Mouse (Mus musculus): Measurements from ENCODE around the gene Plekho1. TPM values are rescaled to one million over a fixed set of nuclear protein-coding genes. Genes with fewer than 3 reads are reported as not detected.
A peak's percentile ranks its signal among the peaks of the same experiment; 100 is the strongest.
"Not testable (repeated sequence)": the region's sequence is repeated elsewhere in the genome, so short reads cannot be mapped to it uniquely, and the experiment has no call there.

The Plekho1 gene
- polyA plus RNA-seq, 1 experiment from 2014 or later = 64.8 TPM

GRCm38 (mm10) chr3:95951566-95951965, 44.2 kb downstream of the Plekho1 start:
- H3K4me1 ChIP-seq (ENCODE audit: control insufficient read depth, insufficient read depth, low read length); DNase-seq (ENCODE audit: low spot score); H3K36me3 ChIP-seq (replicated peaks; ENCODE audit: control insufficient read depth, insufficient read depth, low read depth, low read length); H3K27me3 ChIP-seq (ENCODE audit: control insufficient read depth, insufficient read depth, low read length); H3K9me3 ChIP-seq (replicated peaks; ENCODE audit: control insufficient read depth, low read length): not testable (repeated sequence)
- peak overlapping the region; percentile 82 for H3K27ac ChIP-seq (replicated peaks; ENCODE audit: low read depth, low read length)
- H3K4me2 ChIP-seq (ENCODE audit: low read depth, low read length) = peak overlapping the region; percentile 67
- WGBS = 64% methylated on average over 12 of the region's 12 CpGs
- H3K9ac ChIP-seq (replicated peaks; ENCODE audit: low read length) = peak overlapping the region; percentile 67
- ATAC-seq (replicated peaks; ENCODE audit: insufficient number of reproducible peaks, low FRiP score, low TSS enrichment, low read depth) = 0 out of 2 replicates have a peak, but pooled peaks have one; percentile 31
- H3K4me3 ChIP-seq (ENCODE audit: low read depth, low read length) = peak overlapping the region; percentile 51

DNA sequence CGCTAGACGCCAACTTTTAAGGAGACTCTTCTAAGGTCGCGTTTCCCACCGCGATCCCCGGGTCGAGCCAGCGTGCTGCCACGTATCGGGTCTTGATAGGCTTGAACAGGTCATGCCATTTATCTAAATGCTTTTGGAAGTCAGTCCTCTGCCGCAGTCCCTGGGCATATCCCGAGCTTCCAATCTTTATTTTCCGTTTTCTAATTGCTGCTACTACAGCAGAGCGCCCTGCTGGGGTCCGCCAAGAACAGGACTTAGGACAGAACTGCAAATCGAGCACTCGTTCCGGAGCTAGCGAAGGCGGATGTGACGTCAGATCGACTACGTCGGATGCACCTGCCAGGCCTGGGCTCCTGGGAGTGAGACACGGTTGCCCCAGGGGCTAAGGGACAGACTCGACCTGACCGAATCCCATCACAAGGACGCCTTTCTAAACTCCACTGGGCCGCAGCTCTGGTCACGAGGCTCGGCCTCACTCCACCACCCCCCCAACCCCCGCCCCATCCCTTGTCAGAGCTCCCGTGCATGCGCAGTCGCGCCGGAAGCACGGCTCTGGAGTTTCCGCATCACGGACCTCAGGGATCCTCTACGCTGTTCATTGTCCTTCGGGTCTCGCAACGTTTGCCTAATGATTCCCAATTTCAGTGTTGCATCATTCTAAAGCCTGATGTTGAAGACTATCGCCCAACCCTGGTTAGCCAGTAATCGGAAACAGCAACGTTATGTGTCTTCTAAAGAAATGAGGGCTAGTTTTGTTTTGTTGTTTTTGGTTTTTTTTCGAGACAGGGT, 44.8 kb downstream of the Plekho1 start:
- Histone ChIP-seq H3K9ac (replicated peaks; ENCODE audit: low read length) (peak overlapping the region; percentile 67), H3K27ac (replicated peaks; ENCODE audit: low read depth, low read length) (peak overlapping the region; percentile 82), H3K4me1 (ENCODE audit: control insufficient read depth, insufficient read depth, low read length) (no peaks in the 10 kb centered on the region), H3K36me3 (replicated peaks; ENCODE audit: control insufficient read depth, insufficient read depth, low read depth, low read length) (no peaks in the 10 kb centered on the region), H3K27me3 (ENCODE audit: control insufficient read depth, insufficient read depth, low read length) (no peaks in the 10 kb centered on the region), H3K9me3 (replicated peaks; ENCODE audit: control insufficient read depth, low read length) (no peaks in the 10 kb centered on the region), H3K4me2 (ENCODE audit: low read depth, low read length) (peak overlapping the region; percentile 67), H3K4me3 (ENCODE audit: low read depth, low read length) (peak overlapping the region; percentile 51)
- WGBS = 2% methylated on average over 49 of the region's 49 CpGs
- ATAC-seq (replicated peaks; ENCODE audit: insufficient number of reproducible peaks, low FRiP score, low TSS enrichment, low read depth) (peak; percentile 91), DNase-seq (ENCODE audit: low spot score) (peak; percentile 92)

- 91% methylated on average over 5 of the region's 5 CpGs for WGBS
- Histone ChIP-seq H3K36me3 (replicated peaks; ENCODE audit: control insufficient read depth, insufficient read depth, low read depth, low read length) (peaks cover 3% of the 10 kb centered on the region; the same call in 1 of the 2 replicates), H3K9me3 (replicated peaks; ENCODE audit: control insufficient read depth, low read length) (no peaks in the 10 kb centered on the region), H3K4me3 (ENCODE audit: low read depth, low read length) (no peak overlapping the region), H3K27me3 (ENCODE audit: control insufficient read depth, insufficient read depth, low read length) (no peaks in the 10 kb centered on the region), H3K9ac (replicated peaks; ENCODE audit: low read length) (no peak overlapping the region), H3K4me1 (ENCODE audit: control insufficient read depth, insufficient read depth, low read length) (no peaks in the 10 kb centered on the region), H3K4me2 (ENCODE audit: low read depth, low read length) (no peak overlapping the region), H3K27ac (replicated peaks; ENCODE audit: low read depth, low read length) (no peak overlapping the region)
- no peak for ATAC-seq (replicated peaks; ENCODE audit: insufficient number of reproducible peaks, low FRiP score, low TSS enrichment, low read depth)
- no peak for DNase-seq (ENCODE audit: low spot score)
Observed at GRCm38 (mm10) chr3:95948325-95948724, 47.5 kb downstream of the Plekho1 start.

DNA sequence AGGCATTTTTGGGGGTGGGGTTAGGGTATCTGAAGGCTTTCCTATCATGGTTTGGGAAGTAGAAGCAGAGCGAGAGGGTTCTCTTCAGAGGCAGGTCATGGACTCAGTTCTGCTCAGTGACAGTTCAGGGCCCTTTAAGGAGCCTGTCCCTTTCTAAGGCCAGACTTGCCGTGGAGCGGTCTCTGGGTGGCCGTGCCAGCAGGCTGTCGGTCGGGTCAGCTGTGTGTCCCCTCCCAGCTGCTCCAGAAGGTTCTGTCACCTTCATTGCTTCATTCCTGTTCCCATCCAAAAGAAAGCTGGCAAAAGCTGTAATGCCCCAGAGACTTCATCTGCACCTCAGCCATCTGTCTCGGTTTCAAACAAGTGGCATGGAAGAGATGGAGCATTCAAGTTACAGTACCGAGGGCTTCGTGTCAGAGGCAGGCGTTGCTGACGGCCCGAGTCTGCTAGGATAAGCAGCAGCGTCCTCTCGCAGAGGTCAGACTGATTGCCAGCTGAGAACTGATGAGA, 50.0 kb downstream of the Plekho1 start:
- Histone ChIP-seq H3K36me3 (replicated peaks; ENCODE audit: control insufficient read depth, insufficient read depth, low read depth, low read length) (peaks cover 10% of the 10 kb centered on the region), H3K27ac (replicated peaks; ENCODE audit: low read depth, low read length) (no peak overlapping the region), H3K27me3 (ENCODE audit: control insufficient read depth, insufficient read depth, low read length) (no peaks in the 10 kb centered on the region), H3K4me1 (ENCODE audit: control insufficient read depth, insufficient read depth, low read length) (no peaks in the 10 kb centered on the region), H3K9ac (replicated peaks; ENCODE audit: low read length) (no peak overlapping the region), H3K4me2 (ENCODE audit: low read depth, low read length) (no peak overlapping the region), H3K9me3 (replicated peaks; ENCODE audit: control insufficient read depth, low read length) (no peaks in the 10 kb centered on the region), H3K4me3 (ENCODE audit: low read depth, low read length) (no peak overlapping the region)
- DNase-seq (ENCODE audit: low spot score) (no peak), ATAC-seq (replicated peaks; ENCODE audit: insufficient number of reproducible peaks, low FRiP score, low TSS enrichment, low read depth) (no peak)
- WGBS = 87% methylated on average over 14 of the region's 14 CpGs

DNA sequence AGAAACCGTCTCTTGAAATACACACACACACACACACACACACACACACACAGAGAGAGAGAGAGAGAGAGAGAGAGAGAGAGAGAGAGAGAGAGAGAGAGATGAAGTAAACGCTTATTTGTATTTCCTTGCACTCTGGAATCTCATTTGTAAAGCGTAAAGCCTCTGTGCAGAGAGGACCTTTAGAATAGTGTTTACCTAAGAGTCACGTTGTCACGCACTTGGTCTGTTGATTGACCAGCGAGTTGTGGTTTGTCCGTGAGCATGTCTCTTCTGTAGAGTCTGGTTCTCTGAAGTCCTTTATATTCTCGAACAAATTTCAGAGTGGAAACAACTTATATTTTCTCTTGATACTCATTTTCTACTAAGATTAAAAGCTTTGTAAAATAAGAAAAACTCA, 51.1 kb downstream of the Plekho1 start:
- no peak for ATAC-seq (replicated peaks; ENCODE audit: insufficient number of reproducible peaks, low FRiP score, low TSS enrichment, low read depth)
- WGBS = 92% methylated on average over 8 of the region's 8 CpGs
- H3K4me3 ChIP-seq (ENCODE audit: low read depth, low read length) = no peak overlapping the region
- no peaks in the 10 kb centered on the region for H3K4me1 ChIP-seq (ENCODE audit: control insufficient read depth, insufficient read depth, low read length)
- H3K9me3 ChIP-seq (replicated peaks; ENCODE audit: control insufficient read depth, low read length) = no peaks in the 10 kb centered on the region
- H3K36me3 ChIP-seq (replicated peaks; ENCODE audit: control insufficient read depth, insufficient read depth, low read depth, low read length) = peaks cover 10% of the 10 kb centered on the region
- no peak overlapping the region for H3K9ac ChIP-seq (replicated peaks; ENCODE audit: low read length)
- DNase-seq (ENCODE audit: low spot score) = no peak
- H3K4me2 ChIP-seq (ENCODE audit: low read depth, low read length) = no peak overlapping the region
- H3K27ac ChIP-seq (replicated peaks; ENCODE audit: low read depth, low read length) = no peak overlapping the region
- no peaks in the 10 kb centered on the region for H3K27me3 ChIP-seq (ENCODE audit: control insufficient read depth, insufficient read depth, low read length)

DNA sequence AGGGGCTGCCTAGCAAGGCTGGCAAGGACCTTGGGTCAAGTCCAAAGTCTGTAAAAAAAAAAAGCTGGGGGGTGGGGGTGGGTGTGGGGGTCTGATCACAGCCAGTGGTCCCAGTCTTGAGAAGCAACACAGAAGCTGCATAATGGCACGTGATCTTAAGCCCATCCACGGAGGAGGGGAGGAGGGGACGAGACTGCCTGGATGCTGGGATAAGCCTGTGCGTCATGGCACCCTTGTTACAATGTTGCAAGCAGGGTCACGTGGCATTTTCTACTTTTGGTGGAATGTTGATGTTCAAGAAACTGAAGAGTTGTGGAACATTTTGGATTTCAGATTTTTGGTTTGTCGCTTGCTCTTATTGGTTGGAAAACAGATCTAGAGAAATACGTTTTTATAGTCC, 52.6 kb downstream of the Plekho1 start:
- H3K4me3 ChIP-seq (ENCODE audit: low read depth, low read length) = no peak overlapping the region

GRCm38 (mm10) chr3:95942749-95943148, 53.1 kb downstream of the Plekho1 start:
- Histone ChIP-seq H3K4me3 (ENCODE audit: low read depth, low read length) (no peak overlapping the region), H3K4me1 (ENCODE audit: control insufficient read depth, insufficient read depth, low read length) (no peaks in the 10 kb centered on the region), H3K9ac (replicated peaks; ENCODE audit: low read length) (no peak overlapping the region), H3K9me3 (replicated peaks; ENCODE audit: control insufficient read depth, low read length) (no peaks in the 10 kb centered on the region), H3K36me3 (replicated peaks; ENCODE audit: control insufficient read depth, insufficient read depth, low read depth, low read length) (peaks cover 24% of the 10 kb centered on the region), H3K4me2 (ENCODE audit: low read depth, low read length) (no peak overlapping the region), H3K27me3 (ENCODE audit: control insufficient read depth, insufficient read depth, low read length) (no peaks in the 10 kb centered on the region), H3K27ac (replicated peaks; ENCODE audit: low read depth, low read length) (no peak overlapping the region)
- 88% methylated on average over 6 of the region's 6 CpGs for WGBS
- ATAC-seq (replicated peaks; ENCODE audit: insufficient number of reproducible peaks, low FRiP score, low TSS enrichment, low read depth) (0 out of 2 replicates have a peak, but pooled peaks have one; percentile 52), DNase-seq (ENCODE audit: low spot score) (no peak)

More for the DNA sequence above, 52.6 kb downstream of the Plekho1 start:
- Histone ChIP-seq H3K27me3 (ENCODE audit: control insufficient read depth, insufficient read depth, low read length) (no peaks in the 10 kb centered on the region), H3K9ac (replicated peaks; ENCODE audit: low read length) (no peak overlapping the region), H3K9me3 (replicated peaks; ENCODE audit: control insufficient read depth, low read length) (no peaks in the 10 kb centered on the region), H3K4me1 (ENCODE audit: control insufficient read depth, insufficient read depth, low read length) (no peaks in the 10 kb centered on the region), H3K27ac (replicated peaks; ENCODE audit: low read depth, low read length) (no peak overlapping the region), H3K36me3 (replicated peaks; ENCODE audit: control insufficient read depth, insufficient read depth, low read depth, low read length) (peaks cover 19% of the 10 kb centered on the region), H3K4me2 (ENCODE audit: low read depth, low read length) (no peak overlapping the region)
- DNase-seq (ENCODE audit: low spot score) = no peak
- ATAC-seq (replicated peaks; ENCODE audit: insufficient number of reproducible peaks, low FRiP score, low TSS enrichment, low read depth) = no peak
- WGBS = 92% methylated on average over 7 of the region's 7 CpGs

DNA sequence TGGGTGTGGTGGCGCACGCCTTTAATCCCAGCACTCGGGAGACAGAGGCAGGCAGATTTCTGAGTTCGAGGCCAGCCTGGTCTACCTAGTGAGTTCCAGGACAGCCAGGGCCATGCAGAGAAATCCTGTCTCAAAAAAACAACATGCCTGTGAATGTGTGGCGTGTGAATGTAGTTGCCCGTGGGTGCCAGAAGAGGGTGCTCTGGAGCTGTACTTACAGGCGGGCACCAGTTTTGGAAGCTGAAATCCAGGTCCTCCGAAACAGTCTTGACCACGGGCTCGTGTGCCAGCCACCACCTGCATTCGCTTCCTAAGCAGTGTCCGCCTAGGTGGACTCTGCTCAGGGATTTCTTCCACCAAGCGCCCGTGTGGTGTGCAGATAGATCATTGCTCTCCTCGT, 57.0 kb downstream of the Plekho1 start:
- no peak for ATAC-seq (replicated peaks; ENCODE audit: insufficient number of reproducible peaks, low FRiP score, low TSS enrichment, low read depth)
- H3K36me3 ChIP-seq (replicated peaks; ENCODE audit: control insufficient read depth, insufficient read depth, low read depth, low read length) = peaks cover 45% of the 10 kb centered on the region
- WGBS = 92% methylated on average over 15 of the region's 15 CpGs
- H3K9ac ChIP-seq (replicated peaks; ENCODE audit: low read length) = no peak overlapping the region
- H3K9me3 ChIP-seq (replicated peaks; ENCODE audit: control insufficient read depth, low read length) = no peaks in the 10 kb centered on the region
- H3K27me3 ChIP-seq (ENCODE audit: control insufficient read depth, insufficient read depth, low read length) = no peaks in the 10 kb centered on the region
- DNase-seq (ENCODE audit: low spot score) = no peak
- H3K4me1 ChIP-seq (ENCODE audit: control insufficient read depth, insufficient read depth, low read length) = no peaks in the 10 kb centered on the region
- no peak overlapping the region for H3K4me3 ChIP-seq (ENCODE audit: low read depth, low read length)
- no peak overlapping the region for H3K4me2 ChIP-seq (ENCODE audit: low read depth, low read length)
- no peak overlapping the region for H3K27ac ChIP-seq (replicated peaks; ENCODE audit: low read depth, low read length)
